Mouse (Mus musculus) MEL-GATA-1-ER (cell line): ENCODE results near the gene Btg1-ps1.
"Not testable (repeated sequence)": the region's sequence is repeated elsewhere in the genome, so short reads cannot be mapped to it uniquely, and the experiment has no call there.

Experiments
- DNase-seq: peaks from one replicate; pipeline ENCODE4 v3.0.0-alpha.2; 2012; ENCODE audit warnings: low read depth; ENCODE audit errors: extremely low read depth

Btg1-ps1 gene

DNA sequence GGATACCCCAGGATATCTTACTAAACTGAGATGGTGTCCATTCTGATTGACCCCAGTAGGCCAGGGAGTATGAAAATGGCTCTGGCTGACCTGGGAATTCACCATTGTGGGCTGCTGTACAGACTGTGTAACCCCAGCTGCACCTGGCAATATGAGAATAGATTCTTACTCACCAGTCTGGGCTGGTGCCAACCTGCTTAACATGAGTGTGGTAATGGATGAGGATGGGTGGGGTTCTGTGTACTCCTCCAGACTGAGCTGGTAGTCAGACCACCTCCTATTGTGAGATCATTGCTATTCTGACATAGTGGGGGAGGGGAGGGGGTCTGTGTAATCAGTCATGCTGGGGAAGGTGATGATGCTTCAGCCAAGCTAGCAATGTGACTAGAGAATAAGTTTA is at the start of gene Btg1-ps1:
Gene Btg1-ps1, minus strand, starts transcription at position 219 of the 400 bp plus-strand sequence.
- DNase-seq: not testable (repeated sequence)

DNA sequence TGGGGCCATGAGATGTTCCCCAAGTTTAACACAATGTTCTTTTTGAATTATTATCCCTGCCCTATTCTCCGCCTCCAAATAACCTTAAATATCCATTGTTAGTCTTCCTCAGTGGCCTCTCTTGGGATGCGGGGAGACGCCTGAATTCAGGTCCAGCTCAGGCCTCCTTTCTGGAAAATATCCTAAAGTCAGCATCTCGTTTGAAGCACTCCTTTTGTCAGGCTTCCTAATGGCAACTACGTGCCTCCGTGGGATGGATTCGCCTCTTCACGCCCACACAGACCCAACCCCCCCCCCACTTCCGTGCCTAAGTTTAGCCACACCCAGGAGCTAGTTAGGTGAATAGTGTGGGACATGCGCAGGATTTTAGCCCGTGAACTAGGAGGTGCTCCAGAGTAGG is 47.6 kb upstream of the Btg1-ps1 start, which contains the start of gene Rhox10:
Gene Rhox10, plus strand, starts transcription at position 301 of the 400 bp plus-strand sequence.
- DNase-seq: no peak

DNA sequence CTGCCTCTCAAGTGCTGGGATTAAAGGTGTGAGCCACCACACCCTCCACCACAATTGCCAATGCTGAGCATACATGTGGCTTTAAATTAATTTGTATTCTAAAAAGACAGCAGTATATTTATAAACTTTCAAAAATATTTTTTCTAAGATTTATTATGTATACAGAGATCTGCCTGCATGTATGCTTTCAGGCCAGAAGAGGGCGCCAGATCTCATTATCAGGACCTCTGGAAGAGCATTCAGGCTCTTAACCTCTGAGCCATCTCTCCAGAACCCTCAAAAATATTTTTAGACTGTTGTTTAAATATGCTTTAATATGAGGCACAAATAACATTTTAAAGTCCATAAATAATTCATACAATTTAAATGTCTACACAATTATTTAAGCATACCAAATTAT is 42.9 kb upstream of the Btg1-ps1 start:
- no peak for DNase-seq

DNA sequence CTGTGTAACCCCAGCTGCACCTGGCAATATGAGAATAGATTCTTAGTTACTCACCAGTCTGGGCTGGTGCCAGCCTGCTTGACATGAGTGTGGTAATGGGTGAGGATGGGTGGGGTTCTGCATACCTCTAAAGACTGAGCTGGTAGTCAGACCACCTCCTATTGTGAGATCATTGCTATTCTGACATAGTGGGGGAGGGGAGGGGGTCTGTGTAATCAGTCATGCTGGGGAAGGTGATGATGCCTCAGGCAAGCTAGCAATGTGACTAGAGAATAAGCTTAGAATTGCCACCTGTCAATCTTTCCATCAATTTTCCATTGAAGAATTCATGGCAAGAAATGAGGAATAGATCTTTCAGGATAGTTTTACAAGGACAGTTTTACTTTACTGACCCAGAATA is 24.4 kb upstream of the Btg1-ps1 start, which contains the start of gene Btg1-ps2:
Gene Btg1-ps2, minus strand, starts transcription at position 101 of the 400 bp plus-strand sequence.
- DNase-seq: not testable (repeated sequence)

DNA sequence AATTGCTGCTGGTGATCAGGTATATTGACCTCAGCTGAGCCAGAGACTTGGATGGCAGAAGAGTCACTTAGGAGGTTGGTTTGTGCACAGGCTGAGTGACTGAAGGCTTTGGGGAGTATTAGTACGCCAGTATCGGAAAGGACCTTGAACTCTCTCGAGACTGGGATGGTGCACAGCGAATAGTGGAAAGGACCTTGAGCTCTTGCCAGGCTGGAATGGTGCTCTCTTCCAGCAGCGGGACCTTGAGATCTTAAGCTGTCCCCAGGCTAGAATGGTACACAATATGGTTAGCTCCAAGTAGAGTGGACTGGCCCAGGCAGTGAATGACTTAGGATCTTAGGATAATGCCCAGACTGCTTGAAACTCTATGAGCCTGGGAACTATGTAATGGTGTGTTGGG is 21.1 kb upstream of the Btg1-ps1 start:
- DNase-seq: no peak

DNA sequence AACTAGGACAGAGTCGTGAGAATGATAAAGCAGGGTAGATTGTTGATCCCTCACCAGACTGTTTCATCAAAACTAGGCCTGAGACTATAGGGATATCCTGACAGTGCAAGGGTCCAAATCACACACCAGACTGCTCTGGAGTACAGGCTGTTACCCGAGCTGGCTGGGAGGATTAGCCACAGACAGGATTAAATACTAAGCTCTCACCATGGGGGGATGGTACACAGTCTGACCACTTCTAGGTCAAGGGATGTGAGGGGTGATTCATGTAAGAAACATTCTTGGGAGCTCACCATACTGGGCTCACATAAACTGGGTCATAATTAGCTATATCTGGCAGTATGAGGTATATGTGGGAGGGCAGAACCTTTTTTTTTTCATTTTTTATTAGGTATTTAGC is 15.2 kb upstream of the Btg1-ps1 start:
- DNase-seq: no peak

DNA sequence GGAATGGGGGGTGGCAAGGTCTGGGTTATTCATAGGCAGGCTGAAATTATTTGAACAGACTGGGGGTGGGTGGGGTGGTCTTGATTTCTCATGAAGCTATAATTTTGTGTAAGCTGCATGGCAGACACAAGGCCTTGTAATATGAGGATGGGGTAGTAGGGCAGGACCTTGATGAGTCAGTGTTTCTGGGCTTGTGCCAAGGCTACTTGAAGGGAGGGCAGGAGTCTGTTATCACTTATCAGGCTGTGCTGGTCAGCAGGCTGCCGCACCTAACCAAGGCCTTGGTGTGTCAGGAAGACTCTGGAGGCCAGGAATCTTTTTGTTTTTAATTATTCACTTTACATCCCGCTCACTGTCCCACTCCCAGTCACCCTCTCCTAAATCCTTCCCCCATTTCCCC is 9.9 kb downstream of the Btg1-ps1 start:
- DNase-seq: no peak
